Mouse (Mus musculus): ENCODE results near the gene Grn.
"Not testable (repeated sequence)": the region's sequence is repeated elsewhere in the genome, so short reads cannot be mapped to it uniquely, and the experiment has no call there.

Grn gene

DNA sequence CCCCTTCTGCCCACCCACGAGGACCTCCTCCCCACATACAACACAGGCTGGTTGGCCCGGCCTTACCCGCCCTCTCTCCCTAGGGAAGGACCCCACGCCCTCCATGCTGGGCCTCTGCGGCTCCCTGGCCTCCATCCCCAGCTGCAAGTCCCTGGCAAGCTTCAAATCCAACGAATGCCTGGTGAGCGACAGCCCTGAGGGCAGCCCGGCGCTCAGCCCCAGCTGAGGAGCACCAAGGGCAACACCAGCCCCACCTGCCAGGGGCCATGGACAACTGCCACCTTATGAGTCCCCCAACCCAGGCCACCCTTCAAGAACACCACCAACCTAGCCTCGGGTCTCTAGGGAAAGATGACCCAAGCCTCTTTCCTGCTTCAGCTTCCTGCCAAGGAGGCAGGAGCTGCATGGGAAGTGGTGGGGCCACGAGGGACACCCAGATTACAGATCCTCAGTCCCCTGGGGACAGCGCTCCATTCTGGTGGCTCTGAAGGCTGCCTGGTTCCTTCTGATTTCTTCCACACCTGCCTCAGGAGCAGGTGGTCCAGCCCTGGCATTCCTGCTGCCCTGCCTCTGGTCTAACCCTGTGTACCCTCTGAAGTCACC, 28.1 kb upstream of the Grn start:
- DNase-seq: peak in 1 of 2 experiments; percentile 39

DNA sequence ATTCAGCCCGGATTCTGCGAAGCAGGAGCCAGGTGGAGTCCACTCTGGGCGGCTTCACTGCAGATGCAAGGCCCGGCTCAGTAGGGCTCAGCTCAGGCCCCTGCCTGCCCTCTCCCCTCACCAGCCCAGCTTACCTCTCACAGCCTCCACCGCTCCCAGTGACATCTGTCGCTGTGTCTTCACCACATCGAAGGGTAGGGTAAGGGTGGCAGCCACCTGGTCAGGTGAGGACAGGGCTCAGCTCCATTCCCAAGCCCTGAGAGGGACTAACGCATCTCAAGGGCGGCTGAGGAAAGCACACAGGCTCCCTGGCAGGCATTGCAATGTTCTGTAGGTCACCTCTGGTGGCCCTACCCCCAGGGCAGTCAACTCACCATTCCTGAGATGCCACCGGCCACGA, 26.5 kb upstream of the Grn start:
- no peak for DNase-seq

GRCm38 (mm10) chr11:102404161-102405010, 25.7 kb upstream of the Grn start:
- DNase-seq: peak in 1 of 2 experiments; percentile 77

DNA sequence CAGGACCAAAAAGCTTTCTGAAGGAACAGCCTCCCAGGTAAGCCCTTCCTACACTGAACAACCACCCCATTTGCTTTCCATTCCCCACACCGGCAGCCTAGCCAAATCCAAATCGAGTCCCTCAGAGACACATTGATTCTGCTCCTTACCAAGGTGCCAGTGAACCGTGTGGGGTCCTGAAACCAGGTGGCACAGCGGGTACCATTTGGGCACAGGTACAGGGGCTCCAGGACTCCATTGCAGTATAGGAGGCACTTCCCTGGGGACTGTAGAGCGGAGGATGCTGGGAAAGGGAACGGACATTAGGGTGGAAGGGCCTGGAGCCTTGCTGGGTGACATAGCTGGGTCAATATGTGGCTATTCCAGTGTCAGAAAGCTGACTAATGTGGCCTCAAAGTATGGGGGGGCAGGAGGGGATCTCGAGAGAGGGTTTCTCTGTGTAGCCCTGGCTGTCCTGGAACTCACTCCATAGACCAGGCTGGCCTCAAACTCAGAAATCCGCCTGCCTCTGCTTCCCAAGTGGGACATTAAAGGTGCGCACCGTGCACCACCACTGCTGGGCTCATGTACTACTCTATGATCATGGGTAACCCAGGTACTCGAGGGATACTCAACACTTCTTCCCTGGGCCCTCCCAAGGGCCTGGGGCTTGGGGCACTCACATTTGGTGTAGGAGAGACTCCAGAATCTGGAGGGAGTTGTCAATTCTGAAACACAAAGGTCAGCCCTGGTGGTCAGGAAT, 24.4 kb upstream of the Grn start:
- DNase-seq: peak in 1 of 2 experiments; percentile 44

- DNase-seq: peak in 1 of 2 experiments; percentile 65
Measured at GRCm38 (mm10) chr11:102406401-102406800, 23.7 kb upstream of the Grn start.

GRCm38 (mm10) chr11:102406900-102407833, 22.9 kb upstream of the Grn start:
- peak; percentile 93 to 97 for DNase-seq

DNA sequence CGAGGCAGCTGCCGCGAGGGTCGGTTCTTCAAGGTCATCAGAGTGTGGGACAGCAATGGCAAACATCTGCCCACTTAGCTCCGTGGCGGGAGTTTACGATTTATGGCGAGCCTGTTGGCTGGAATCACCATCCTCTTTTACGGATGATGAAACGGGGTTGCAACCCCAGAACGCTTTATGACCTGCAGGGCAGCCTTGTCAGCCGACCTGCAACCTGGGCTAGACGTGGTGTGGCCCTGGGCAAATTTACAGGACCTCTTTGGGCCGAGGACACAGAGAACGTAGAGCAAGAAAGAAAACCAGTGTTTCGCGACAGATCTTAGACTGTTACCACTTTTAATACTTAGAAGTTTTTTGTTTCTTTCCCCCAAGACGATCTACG, 22.3 kb upstream of the Grn start, which contains the start of gene Slc25a39:
Slc25a39 (minus strand) TSS at position 113 of the 382 bp plus-strand sequence.
- DNase-seq: no peak

DNA sequence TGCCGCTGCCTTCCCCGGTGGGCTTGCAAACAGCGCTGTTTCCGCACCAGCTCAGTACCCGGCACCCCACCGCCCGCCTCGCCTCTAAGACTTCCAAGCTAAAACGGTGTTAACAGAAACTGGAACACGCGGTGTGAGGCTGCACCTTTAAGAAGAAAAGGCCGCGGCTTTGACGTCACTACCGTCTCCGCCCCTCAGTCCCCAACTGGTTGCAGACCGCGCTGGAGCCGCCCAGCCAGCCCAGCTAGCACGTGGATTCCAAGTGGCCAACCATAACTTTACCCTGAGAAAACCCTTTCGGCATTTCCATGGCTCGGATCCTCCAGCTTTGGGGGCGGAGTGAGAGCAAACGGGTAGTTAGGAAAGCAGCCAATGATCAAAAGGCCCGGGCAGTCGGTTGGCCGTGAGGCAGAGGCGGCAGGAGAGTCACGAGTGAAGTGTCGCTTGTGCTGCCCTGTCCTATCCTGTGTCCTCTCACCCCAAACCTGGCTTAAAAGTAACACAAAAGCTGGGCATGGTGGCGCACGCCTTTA, 21.7 kb upstream of the Grn start:
- peak; percentile 98 to 99 for DNase-seq

- no peak for DNase-seq
Measured at GRCm38 (mm10) chr11:102408888-102409794, 21.0 kb upstream of the Grn start.

- DNase-seq: peak; percentile 42 to 77
Measured at GRCm38 (mm10) chr11:102409795-102410330, 20.3 kb upstream of the Grn start.

DNA sequence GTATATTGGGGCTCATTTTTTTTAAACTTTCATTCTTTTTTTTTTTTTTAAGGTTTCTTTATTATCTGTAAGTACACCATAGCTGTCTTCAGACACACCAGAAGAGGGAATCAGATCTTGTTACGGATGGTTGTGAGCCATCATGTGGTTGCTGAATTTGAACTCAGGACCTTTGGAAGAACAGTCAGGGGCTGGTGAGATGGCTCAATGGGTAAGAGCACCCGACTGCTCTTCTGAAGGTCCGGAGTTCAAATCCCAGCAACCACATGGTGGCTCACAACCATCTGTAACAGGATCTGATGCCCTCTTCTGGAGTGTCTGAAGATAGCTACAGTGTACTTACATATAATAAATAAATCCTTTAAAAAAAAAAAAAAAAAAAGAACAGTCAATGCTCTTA, 19.8 kb upstream of the Grn start:
- DNase-seq: not testable (repeated sequence)

DNA sequence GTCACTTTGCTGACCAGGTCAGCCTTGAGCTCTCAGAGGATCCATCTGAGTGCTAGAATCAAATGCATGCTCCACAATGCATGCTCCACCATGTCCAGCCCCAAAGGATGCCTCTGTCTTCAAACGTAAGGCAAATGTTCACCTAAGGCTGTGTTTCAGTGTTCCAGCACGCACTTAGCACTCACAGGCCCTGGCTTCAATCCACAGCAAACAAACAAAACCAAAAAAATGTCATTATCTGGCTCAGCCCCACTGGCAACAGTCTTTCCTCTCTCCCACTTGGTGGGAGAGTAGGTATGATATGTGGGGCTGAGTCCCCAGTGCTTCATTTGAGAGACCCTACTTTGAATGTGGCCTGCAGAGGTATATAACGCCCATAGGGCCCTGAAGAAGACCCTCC, 19.1 kb upstream of the Grn start:
- no peak for DNase-seq

DNA sequence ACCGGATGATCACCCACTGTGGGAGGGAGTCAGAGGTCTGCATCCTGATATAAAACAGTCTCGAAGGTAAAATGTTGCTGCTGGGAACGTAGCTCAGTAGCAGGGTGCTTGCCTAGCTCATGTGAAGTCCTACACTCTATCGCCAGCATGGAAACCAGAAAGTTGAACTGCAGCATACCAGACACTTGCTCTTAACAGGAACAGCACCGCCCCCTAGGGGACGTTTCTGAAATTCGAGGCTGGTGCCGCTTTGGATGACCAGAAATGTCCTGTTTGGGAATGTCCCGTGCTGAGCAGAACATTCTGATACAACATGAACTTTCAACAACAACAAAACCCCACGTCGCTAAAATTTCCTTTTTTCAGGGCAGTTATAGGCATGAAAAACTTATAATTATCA, 18.4 kb upstream of the Grn start:
- peak; percentile 95 to 99 for DNase-seq

- DNase-seq: no peak
Measured at GRCm38 (mm10) chr11:102413059-102413458, 17.1 kb upstream of the Grn start.

GRCm38 (mm10) chr11:102415034-102415802, 14.9 kb upstream of the Grn start:
- no peak for DNase-seq

DNA sequence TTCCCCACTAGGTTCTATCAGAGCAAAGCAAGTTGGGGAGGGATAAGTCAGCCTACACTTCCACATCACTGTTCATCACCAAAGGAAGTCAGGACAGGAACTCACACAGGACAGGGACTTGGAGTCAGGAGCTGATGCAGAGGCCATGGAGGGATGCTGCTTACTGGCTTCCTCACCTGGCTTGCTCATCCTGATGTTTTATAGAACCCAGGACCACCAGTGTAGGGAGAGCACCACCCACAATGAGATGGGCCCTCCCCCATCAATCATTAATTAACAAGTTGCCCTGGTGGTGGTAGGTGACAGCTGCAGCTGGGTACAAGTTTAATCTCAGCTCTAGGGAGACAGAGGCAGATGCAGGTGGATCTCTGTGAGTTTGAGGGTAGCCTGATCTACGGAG, 13.0 kb upstream of the Grn start:
- DNase-seq: no peak

- no peak for DNase-seq
Measured at GRCm38 (mm10) chr11:102418887-102419286, 11.2 kb upstream of the Grn start.

DNA sequence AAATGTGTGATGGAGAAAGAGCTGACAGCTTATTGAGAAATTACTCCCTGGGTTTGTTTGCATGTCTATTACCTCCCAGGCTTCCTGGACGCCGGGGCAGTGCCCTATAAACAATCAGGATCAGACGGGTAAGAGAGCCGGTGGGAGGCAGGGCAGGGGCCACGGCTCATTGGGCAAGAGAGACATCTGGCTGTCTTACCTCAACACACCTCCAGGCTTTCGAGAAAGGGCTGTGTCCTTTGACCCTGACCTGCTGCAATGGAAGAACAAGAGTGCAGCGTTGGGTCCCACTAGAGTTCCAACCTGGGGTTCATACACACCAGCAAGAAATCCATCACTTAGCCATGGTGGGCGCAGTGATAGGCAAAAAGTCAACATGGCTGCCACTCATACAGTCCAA, 8.6 kb upstream of the Grn start:
- DNase-seq: no peak

GRCm38 (mm10) chr11:102424666-102425065, 5.4 kb upstream of the Grn start:
- DNase-seq: no peak
